Mouse (Mus musculus) left cerebral cortex, adult 2 months (tissue): Measurements from ENCODE around the gene Rapgef1. TPM values are rescaled to one million over a fixed set of nuclear protein-coding genes. Genes with fewer than 3 reads are reported as not detected.
A peak's percentile ranks its signal among the peaks of the same experiment; 100 is the strongest.

ENCODE experiments used
- DNase-seq, 2 experiments: peaks; one replicate each; pipeline ENCODE4 v3.0.0; 2021 to 2022; ENCODE audit warnings: low spot score in 2 of 2, mixed read lengths in 1 of 2; ENCODE audit errors: extremely low spot score in 1 of 2
- H3K27ac ChIP-seq: fragments of 200-600 bp; 2 replicates; pipeline ENCODE4 v1.8.1; 2022
- H3K4me3 ChIP-seq: fragments of 200-600 bp; 2 replicates; pipeline ENCODE4 v1.8.1; 2022
- CTCF ChIP-seq: fragments of 200-600 bp; IDR thresholded peaks from 2 replicates; pipeline ENCODE4 v1.8.1; 2022; ENCODE audit warnings: antibody characterized with exemption, mild to moderate bottlenecking, moderate library complexity
- intact Hi-C: fragments of 180-260 bp; cut with DNase I; formaldehyde crosslinking; loops from one replicate; pipeline ENCODE4 v1.15.1; 2025
- total RNA-seq, 2 experiments: library from RNA; stranded (reverse); gene quantifications; 2 replicates each; pipeline ENCODE4 v1.2.3; 2021

Rapgef1 gene
- total RNA-seq, 2 experiments from 2014 or later = 102 to 108 TPM

- H3K4me3 ChIP-seq = no peak overlapping the region
- TF ChIP-seq CTCF = no peak
- H3K27ac ChIP-seq = peak overlapping the region; percentile 62
- DNase-seq = no peak
- intact Hi-C loops = loop anchor here (2.0 to 5.0 kb wide), 2 partner anchors 28 to 63 kb away; no protein-coding TSS in a partner anchor
Measured at GRCm38 (mm10) chr2:29648956-29649794, 29.7 kb downstream of the Rapgef1 start.

GRCm38 (mm10) chr2:29649795-29650457 is 30.4 kb downstream of the Rapgef1 start:
- TF ChIP-seq CTCF = peak; percentile 46
- DNase-seq = no peak
- intact Hi-C loops = loop anchor here (2.0 to 5.0 kb wide), 2 partner anchors 29 to 62 kb away; no protein-coding TSS in a partner anchor
- H3K4me3 ChIP-seq = no peak overlapping the region
- H3K27ac ChIP-seq = peak overlapping the region; percentile 62

DNA sequence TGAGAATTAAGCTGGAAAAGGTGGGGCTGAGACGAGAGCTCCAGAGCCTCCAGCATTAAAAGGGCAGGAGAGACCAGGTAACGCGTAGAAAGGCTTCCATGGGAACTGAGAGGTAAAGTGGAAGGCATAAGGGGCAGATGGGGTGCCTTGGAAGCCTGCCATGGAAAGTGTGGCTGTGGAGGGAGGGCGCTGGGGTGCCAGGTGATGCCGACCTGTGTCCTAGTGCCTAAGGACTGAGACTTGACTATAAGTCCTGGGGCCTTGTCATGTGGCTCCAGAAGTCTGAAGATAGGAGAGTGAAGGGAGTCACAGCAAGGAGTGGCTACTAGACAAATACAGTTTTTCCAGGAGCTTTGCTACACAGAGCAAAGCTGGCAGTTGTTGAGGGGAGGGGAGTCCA is 32.4 kb downstream of the Rapgef1 start:
- intact Hi-C loops = no loop called here

DNA sequence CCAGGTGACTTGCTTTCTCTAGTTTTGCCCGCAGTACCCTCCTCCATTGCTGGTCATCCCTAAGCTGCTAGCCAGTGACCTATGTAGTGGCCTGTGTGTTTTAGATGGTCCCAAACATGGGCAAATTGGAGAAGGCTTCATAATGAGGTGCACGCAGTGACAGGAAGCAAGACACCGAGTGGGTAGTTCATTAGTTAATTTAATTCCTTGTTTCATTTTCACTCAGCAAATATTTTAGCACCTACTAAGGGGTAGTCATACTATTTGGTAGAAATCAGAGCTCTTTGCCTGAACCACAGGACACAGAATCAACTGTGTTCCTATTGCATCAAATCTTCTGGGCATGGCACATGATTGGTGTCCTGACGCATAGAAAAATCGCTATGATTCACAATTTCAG is 35.9 kb downstream of the Rapgef1 start:
- Histone ChIP-seq H3K27ac (no peak overlapping the region), H3K4me3 (no peak overlapping the region)
- intact Hi-C loops = no loop called here
- DNase-seq = no peak
- TF ChIP-seq CTCF = no peak

More for the DNA sequence above, 32.4 kb downstream of the Rapgef1 start:
- no peak overlapping the region for H3K4me3 ChIP-seq
- no peak for DNase-seq
- no peak overlapping the region for H3K27ac ChIP-seq
- no peak for TF ChIP-seq CTCF

GRCm38 (mm10) chr2:29656095-29656494 is 36.6 kb downstream of the Rapgef1 start:
- intact Hi-C loops = no loop called here
- TF ChIP-seq CTCF = no peak
- H3K27ac ChIP-seq = no peak overlapping the region
- no peak for DNase-seq
- no peak overlapping the region for H3K4me3 ChIP-seq

DNA sequence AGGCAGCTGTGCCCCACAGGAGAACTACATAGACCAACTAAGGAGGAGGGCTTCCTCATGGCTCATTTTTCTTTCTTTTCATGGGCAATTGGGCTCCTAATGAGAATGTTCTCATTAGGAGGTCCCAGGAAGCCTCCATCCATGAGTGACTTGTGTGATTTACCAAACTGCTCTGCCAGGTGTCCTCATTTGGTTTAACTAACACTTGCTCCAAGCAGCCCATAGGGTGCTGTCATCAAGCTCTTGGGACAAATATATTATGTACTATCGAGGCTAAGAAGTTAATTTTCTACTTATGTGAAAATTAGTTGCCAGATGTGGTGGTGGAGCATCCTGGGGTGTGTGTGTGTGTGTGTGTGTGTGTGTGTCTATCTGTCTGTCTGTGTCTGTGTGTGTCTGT is 37.6 kb downstream of the Rapgef1 start:
- intact Hi-C loops = no loop called here
- TF ChIP-seq CTCF = no peak
- Histone ChIP-seq H3K4me3 (no peak overlapping the region), H3K27ac (no peak overlapping the region)
- DNase-seq = no peak

GRCm38 (mm10) chr2:29661751-29662191 is 42.3 kb downstream of the Rapgef1 start:
- Histone ChIP-seq H3K27ac (no peak overlapping the region), H3K4me3 (no peak overlapping the region)
- no peak for TF ChIP-seq CTCF
- no peak for DNase-seq
- intact Hi-C loops = no loop called here

GRCm38 (mm10) chr2:29663260-29663877 is 43.8 kb downstream of the Rapgef1 start:
- no peak for DNase-seq
- Histone ChIP-seq H3K4me3 (no peak overlapping the region), H3K27ac (peak overlapping the region; percentile 24)
- intact Hi-C loops = no loop called here
- TF ChIP-seq CTCF = no peak

DNA sequence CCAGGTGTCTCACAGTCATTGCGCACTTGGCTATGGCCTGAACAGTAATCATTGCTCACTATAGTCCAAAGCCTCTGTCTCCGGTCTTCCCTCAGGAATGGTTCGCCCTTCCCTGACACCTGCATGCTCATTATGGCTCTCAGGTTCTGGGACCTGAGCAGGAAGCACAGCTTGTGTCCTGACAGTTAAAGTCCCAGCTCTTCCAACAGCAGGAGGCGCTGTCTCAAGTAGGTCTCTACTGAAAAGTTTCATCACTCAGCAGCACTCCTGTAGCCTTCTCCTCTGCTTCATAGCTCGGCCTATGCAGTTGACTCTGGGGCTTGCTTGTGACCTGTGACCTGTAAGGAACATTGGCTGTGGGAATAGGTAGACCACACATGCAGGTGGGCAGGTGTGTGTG is 45.9 kb downstream of the Rapgef1 start:
- TF ChIP-seq CTCF = peak; percentile 22
- H3K27ac ChIP-seq = no peak overlapping the region
- intact Hi-C loops = no loop called here
- no peak for DNase-seq
- no peak overlapping the region for H3K4me3 ChIP-seq

- intact Hi-C loops = no loop called here
- H3K4me3 ChIP-seq = no peak overlapping the region
- TF ChIP-seq CTCF = no peak
- no peak overlapping the region for H3K27ac ChIP-seq
- DNase-seq = no peak
Measured at GRCm38 (mm10) chr2:29666589-29666988, 47.1 kb downstream of the Rapgef1 start.

DNA sequence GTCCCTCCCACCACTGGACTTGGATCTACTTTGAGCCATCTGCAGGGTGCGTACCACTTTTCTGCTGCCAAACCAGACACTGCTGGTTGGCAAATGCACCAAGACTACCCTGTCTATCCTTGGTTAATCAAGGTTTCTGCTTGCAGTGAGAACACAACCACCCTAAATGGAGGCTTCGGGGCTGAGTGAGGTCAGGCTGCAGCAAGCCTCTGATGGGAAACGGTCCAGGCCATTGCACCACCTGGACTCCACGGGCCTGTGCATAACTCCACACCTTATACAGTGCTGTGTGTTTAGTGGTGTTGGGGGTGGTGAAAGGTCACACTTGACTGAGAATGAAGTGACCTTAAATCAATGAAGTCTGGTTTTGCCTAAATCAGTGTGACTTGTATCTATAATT is 47.6 kb downstream of the Rapgef1 start:
- intact Hi-C loops = no loop called here
- TF ChIP-seq CTCF = no peak
- no peak for DNase-seq
- no peak overlapping the region for H3K27ac ChIP-seq
- no peak overlapping the region for H3K4me3 ChIP-seq
